In the genomic region with DNA sequence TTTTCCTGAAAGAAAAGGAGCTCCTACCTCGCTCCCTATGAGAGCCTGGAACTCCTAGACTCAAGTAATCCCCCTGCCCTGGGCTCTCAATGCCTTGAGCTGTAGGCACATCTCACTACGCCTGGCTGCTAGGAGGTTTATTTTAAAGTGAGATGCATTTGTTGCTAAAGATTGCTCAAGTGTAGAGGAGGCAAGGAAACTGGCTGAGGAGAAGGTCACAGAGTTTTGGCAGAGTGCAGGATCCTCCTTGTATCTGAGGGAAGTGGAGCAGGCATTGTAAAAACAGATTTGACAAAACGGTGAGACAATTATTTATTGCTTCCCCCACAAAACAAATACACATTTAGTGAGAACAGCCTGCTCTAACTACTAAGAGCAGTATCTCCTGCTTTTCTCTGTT, we compare ENCODE assay signal across 6 mouse cellular contexts.
"Had no signal": no experiment of that assay in that cellular context is flagged by ENCODE, and none has a peak within 500 bp of the region (broad histone marks: within the 10 kb centered on the region; RNA-seq: fewer than 3 reads in every experiment).

No protein-coding gene starts in this region.

- DNase-seq: left cerebral cortex, postnatal 4 days; lung, adult 18-20 months; lung, postnatal 10 days; right cerebral cortex, postnatal 14 days; thymus, adult 2 months; thymus, postnatal 25 days had no signal
